Mouse (Mus musculus) liver, embryonic 12.5 days (tissue): ENCODE measurements around the gene Syt7. TPM values are rescaled to one million over a fixed set of nuclear protein-coding genes. Genes with fewer than 3 reads are reported as not detected.

ENCODE experiments used
- ATAC-seq: fragments of 200-750 bp; cut with Nextera tagmentation; 2 replicates; pipeline ENCODE4 v1.8.0; 2017; ENCODE audit warnings: moderate number of reproducible peaks, mild to moderate bottlenecking, moderate library complexity
- H3K27ac ChIP-seq: fragments of 300-500 bp; sonication (generic); 2 replicates; pipeline ENCODE4 v1.5.1; 2016; ENCODE audit warnings: mild to moderate bottlenecking
- H3K27me3 ChIP-seq: fragments of 300-500 bp; sonication (generic); replicated peaks from 2 replicates; pipeline ENCODE4 v1.6.1; 2016; ENCODE audit warnings: mild to moderate bottlenecking, moderate library complexity
- H3K36me3 ChIP-seq: fragments of 300-500 bp; sonication (generic); 2 replicates; pipeline ENCODE4 v1.6.1; 2016; ENCODE audit warnings: mild to moderate bottlenecking, moderate library complexity
- H3K4me1 ChIP-seq: fragments of 300-500 bp; sonication (generic); 2 replicates; pipeline ENCODE4 v1.6.1; 2016
- H3K4me2 ChIP-seq: fragments of 300-500 bp; sonication (generic); 2 replicates; pipeline ENCODE4 v1.6.1; 2016; ENCODE audit warnings: mild to moderate bottlenecking, moderate library complexity
- H3K4me3 ChIP-seq: fragments of 300-500 bp; sonication (generic); 2 replicates; pipeline ENCODE4 v1.5.1; 2016; ENCODE audit warnings: mild to moderate bottlenecking, moderate library complexity
- H3K9ac ChIP-seq: fragments of 300-500 bp; sonication (generic); 2 replicates; pipeline ENCODE4 v1.6.1; 2016; ENCODE audit warnings: mild to moderate bottlenecking, moderate library complexity
- H3K9me3 ChIP-seq: fragments of 300-500 bp; sonication (generic); replicated peaks from 2 replicates; pipeline ENCODE4 v1.6.1; 2016; ENCODE audit warnings: mild to moderate bottlenecking, moderate library complexity
- WGBS: fragments of 180-500 bp; shearing (Covaris S2); methylation state at CpG from one replicate; pipeline ENCODE4 v1.1.7; 2016; ENCODE audit not compliant: insufficient replicate concordance; 5-methylcytosine and 5-hydroxymethylcytosine counted together
- polyA plus RNA-seq: library from polyadenylated mRNA; unstranded; fragments of >200 nt; fragmentation: Nextera tagmentation; extraction: Ambion mirVana; gene quantifications from 2 replicates; pipeline ENCODE4 v1.2.1, GENCODE M21; 2016

Gene Syt7
- polyA plus RNA-seq, 1 experiment from 2014 or later: 0.91 TPM

DNA sequence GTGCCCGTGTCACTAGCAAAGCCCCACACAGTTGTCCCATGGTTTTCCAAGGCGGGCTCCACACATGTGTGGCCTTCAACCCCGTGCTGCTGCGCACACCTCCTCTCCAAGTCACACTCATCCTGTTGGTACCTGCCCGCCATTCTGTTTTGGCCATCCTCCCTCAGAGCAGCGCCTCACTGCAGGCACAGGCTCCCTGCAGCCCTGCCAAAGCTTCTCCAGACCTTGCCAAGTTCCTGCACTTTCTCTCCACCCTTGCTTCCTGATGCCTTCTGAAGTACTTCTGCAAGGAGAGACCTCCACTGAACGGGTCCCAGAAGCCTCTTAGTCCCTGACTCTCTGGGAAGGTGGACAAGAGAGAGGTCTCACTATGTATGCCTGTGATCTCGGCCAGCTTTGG, 40.5 kb downstream of the Syt7 start:
- Histone ChIP-seq H3K36me3 (no peaks in the 10 kb centered on the region), H3K4me2 (no peak overlapping the region), H3K9ac (no peak overlapping the region), H3K4me1 (peaks cover 26% of the 10 kb centered on the region), H3K4me3 (no peak overlapping the region), H3K27me3 (peaks cover 61% of the 10 kb centered on the region), H3K27ac (no peak overlapping the region), H3K9me3 (no peaks in the 10 kb centered on the region)
- no peak for ATAC-seq
- WGBS: 62% methylated on average over 8 of the region's 8 CpGs

DNA sequence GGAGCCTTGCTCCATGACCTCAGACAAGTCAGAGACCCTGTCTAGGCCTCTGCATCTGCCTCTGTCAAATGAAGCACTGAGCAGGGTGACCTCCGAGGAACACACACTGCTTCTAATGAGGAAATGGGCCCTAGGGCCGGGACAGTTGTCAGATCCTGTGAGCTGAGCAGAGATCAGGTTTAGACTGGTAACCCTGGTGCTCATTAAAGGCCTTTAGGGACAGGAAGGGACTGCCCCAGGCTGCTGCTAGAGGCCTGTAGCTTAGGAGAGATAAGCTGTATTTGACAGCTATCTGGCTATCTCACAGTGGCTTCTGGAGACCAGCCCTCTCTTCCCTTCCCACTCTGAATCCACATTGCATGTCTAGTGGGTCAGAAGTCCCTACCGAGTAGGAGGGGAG, 42.5 kb downstream of the Syt7 start:
- H3K27me3 ChIP-seq: peaks cover 52% of the 10 kb centered on the region
- peak overlapping the region; percentile 14; the same call in 1 of the 2 replicates for H3K4me2 ChIP-seq
- no peaks in the 10 kb centered on the region for H3K36me3 ChIP-seq
- H3K9ac ChIP-seq: no peak overlapping the region
- peak; percentile 78 for ATAC-seq
- 13% methylated on average over 3 of the region's 3 CpGs for WGBS
- H3K4me1 ChIP-seq: peaks cover 31% of the 10 kb centered on the region
- no peak overlapping the region for H3K4me3 ChIP-seq
- no peaks in the 10 kb centered on the region for H3K9me3 ChIP-seq
- no peak overlapping the region for H3K27ac ChIP-seq

DNA sequence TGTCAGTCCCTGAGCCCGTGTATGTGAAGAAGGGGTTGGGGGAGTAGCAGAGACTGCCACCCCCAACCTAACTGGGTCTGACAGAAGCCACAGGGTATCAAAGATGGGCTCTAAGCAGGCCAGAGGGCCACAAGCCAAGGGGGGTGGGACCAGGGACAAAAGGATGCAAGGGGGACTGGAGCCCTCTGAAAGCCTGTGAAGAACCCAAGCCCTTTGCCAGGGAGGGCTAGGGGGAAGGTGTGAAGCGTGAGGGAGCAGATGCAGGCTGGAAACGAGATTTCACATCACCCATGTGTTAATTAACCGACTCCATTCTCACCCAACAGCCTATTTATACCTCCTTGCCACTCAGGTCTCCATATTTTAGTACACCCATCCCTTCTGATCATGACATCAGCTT, 43.0 kb downstream of the Syt7 start:
- peak overlapping the region; percentile 14; the same call in 1 of the 2 replicates for H3K4me2 ChIP-seq

DNA sequence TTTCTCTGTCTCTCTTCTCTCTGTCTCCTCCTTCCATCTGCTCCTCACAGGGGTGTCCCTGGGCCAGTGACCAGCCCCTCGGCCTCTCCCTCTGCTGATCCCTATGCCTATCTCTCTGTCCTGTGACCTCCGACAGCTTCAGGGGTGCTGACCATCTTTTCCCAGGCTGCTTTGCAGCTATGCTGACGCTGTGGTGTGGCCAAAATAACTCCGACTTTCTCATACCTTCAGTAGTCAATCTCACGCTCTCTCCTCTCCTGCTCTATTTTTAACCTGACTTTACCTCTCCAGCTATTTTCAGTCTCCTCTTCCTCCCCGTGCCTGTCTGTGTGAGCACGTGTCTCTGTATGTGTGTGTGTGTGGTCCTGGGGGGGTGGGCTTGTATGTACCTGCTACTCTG, 44.3 kb downstream of the Syt7 start:
- no peak overlapping the region for H3K27ac ChIP-seq
- no peak overlapping the region for H3K4me2 ChIP-seq
- peaks cover 31% of the 10 kb centered on the region for H3K4me1 ChIP-seq
- H3K9ac ChIP-seq: no peak overlapping the region
- 55% methylated on average over 7 of the region's 7 CpGs for WGBS
- no peaks in the 10 kb centered on the region for H3K36me3 ChIP-seq
- ATAC-seq: no peak
- H3K9me3 ChIP-seq: no peaks in the 10 kb centered on the region
- peaks cover 34% of the 10 kb centered on the region for H3K27me3 ChIP-seq
- no peak overlapping the region for H3K4me3 ChIP-seq

More for the DNA sequence above, 43.0 kb downstream of the Syt7 start:
- peaks cover 31% of the 10 kb centered on the region for H3K4me1 ChIP-seq
- H3K9ac ChIP-seq: no peak overlapping the region
- peaks cover 47% of the 10 kb centered on the region for H3K27me3 ChIP-seq
- 37% methylated on average over 4 of the region's 4 CpGs for WGBS
- H3K27ac ChIP-seq: no peak overlapping the region
- no peaks in the 10 kb centered on the region for H3K36me3 ChIP-seq
- ATAC-seq: no peak
- H3K4me3 ChIP-seq: no peak overlapping the region
- H3K9me3 ChIP-seq: no peaks in the 10 kb centered on the region

DNA sequence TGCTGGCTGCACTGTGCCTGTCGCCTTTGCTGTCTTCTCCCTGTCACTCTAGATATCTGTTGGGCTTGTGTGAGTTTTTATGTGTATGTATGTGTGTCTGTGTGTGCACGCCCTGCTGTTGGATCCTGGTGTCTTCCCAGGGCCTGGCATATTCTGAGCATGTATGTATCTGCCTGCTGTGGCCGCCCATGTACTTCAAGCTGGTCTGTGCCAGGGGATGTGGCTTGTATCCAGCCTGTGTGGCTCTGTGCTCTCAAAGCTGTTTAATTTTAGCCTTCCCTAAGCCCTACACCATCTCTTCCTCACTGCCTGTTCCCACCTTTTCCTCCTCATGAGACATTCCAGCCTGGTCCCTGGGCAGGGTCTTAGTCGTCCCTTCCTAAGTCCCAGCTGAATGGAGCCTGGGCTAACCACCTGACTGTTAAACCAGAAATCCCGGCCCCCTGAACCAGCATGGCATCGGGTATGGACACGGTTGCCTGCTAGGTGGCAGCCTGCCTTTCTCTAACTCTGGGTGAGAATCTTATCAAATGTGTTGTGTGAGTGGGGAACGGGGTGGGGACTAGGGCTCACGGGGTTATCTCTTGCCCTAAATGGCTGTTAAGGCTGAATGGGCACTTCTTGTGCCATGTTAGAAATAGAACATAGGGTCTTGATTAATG, 45.1 kb downstream of the Syt7 start:
- no peak overlapping the region for H3K4me3 ChIP-seq

DNA sequence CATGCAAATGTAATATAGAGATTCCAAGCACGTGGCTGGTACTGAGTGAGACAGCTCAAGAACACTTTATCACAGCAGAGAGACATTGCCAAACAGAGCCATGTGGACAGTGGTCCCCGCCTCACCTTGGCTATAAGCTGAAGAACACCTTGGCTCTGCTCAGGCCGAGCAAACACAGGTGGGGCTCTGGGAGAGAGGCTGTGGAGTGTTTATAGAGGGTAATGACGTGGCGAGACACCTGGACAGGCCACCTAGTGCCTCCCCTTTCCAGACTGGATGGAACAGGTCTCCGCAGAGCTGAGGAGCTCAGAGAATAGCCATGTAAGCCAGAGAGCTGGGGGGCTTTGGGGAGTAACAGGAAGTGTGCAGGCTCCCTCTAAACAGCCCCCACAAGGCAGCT, 46.0 kb downstream of the Syt7 start:
- no peak overlapping the region for H3K4me2 ChIP-seq
- H3K27ac ChIP-seq: no peak overlapping the region
- no peak overlapping the region for H3K9ac ChIP-seq
- H3K27me3 ChIP-seq: peaks cover 43% of the 10 kb centered on the region
- 57% methylated on average over 6 of the region's 6 CpGs for WGBS
- no peaks in the 10 kb centered on the region for H3K36me3 ChIP-seq
- no peak overlapping the region for H3K4me3 ChIP-seq
- no peak for ATAC-seq
- no peaks in the 10 kb centered on the region for H3K9me3 ChIP-seq
- H3K4me1 ChIP-seq: peaks cover 31% of the 10 kb centered on the region

More for the DNA sequence above, 45.1 kb downstream of the Syt7 start:
- no peak for ATAC-seq
- H3K27me3 ChIP-seq: peaks cover 36% of the 10 kb centered on the region
- H3K36me3 ChIP-seq: no peaks in the 10 kb centered on the region
- no peak overlapping the region for H3K9ac ChIP-seq
- no peaks in the 10 kb centered on the region for H3K9me3 ChIP-seq
- peaks cover 31% of the 10 kb centered on the region for H3K4me1 ChIP-seq
- no peak overlapping the region for H3K27ac ChIP-seq
- no peak overlapping the region for H3K4me2 ChIP-seq
- 43% methylated on average over 9 of the region's 9 CpGs for WGBS

DNA sequence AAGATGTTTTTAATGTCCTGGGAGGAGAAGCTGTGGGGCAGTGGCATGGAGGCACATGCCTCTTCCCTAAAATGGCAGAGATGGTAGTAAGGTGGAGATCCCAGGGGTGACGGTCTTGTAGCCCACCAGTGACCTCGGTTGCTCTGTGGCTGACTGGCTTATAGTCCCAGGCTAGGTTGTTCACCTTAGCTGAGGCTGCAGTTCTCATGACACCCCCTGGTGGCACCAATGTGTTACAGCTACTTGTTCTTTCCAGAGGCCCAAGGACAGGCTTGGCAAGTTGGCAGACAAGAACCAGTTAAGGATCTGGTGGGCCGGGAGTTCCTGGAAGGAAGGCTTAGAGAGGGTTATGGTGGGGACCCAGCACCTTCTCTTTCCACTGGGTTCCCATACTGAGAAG, 47.0 kb downstream of the Syt7 start:
- WGBS: 25% methylated on average over 3 of the region's 3 CpGs
- H3K27me3 ChIP-seq: peaks cover 41% of the 10 kb centered on the region
- no peak overlapping the region for H3K4me2 ChIP-seq
- H3K4me3 ChIP-seq: no peak overlapping the region
- H3K4me1 ChIP-seq: peaks cover 25% of the 10 kb centered on the region
- no peaks in the 10 kb centered on the region for H3K36me3 ChIP-seq
- no peaks in the 10 kb centered on the region for H3K9me3 ChIP-seq
- H3K27ac ChIP-seq: no peak overlapping the region
- no peak for ATAC-seq
- H3K9ac ChIP-seq: no peak overlapping the region

DNA sequence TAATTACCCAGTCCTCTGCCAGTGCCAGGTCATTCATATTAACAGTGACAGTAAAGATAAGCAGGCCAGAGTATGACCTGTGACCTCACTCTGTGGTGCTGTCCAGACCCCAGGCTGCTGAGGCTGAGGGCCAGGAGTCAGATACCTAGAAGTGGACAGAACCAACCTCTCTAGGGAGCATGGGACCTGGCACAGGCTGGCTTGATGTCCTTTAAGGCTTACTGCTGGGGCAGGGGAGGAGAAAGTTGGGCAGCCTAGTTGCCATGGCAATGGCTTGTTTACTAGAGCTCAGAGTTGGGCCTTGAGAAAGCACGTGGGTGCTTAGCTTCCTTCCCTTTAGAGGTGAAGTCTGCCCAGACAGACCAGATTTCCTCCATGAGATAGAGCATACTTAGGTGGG, 47.8 kb downstream of the Syt7 start:
- no peak overlapping the region for H3K4me2 ChIP-seq
- peaks cover 17% of the 10 kb centered on the region for H3K4me1 ChIP-seq
- H3K27me3 ChIP-seq: peaks cover 43% of the 10 kb centered on the region
- no peaks in the 10 kb centered on the region for H3K9me3 ChIP-seq
- no peak overlapping the region for H3K9ac ChIP-seq
- H3K4me3 ChIP-seq: no peak overlapping the region
- H3K27ac ChIP-seq: no peak overlapping the region
- 19% methylated on average over 1 of the region's 1 CpGs for WGBS
- ATAC-seq: no peak
- H3K36me3 ChIP-seq: no peaks in the 10 kb centered on the region

DNA sequence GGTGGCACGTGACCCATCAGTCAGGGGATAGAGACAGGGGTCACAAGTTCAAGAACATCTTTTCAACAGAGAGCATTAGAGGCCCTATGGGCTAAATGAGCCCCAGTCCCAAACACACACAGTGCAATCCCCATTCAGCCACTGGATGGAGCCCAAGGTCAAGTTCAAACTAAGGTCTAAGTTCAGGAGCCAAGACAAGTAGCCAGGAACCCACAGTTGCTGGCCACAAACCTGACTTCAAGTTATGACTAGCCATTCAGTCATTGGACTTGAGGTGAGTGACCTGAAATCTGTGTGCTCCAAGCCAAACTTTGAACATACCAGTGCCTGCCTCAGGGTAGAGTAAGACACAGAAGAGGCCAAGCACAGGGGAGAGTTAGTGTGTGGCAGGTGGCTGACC, 48.6 kb downstream of the Syt7 start:
- H3K4me3 ChIP-seq: no peak overlapping the region
- no peaks in the 10 kb centered on the region for H3K36me3 ChIP-seq
- H3K4me1 ChIP-seq: peaks cover 10% of the 10 kb centered on the region
- H3K4me2 ChIP-seq: no peak overlapping the region
- H3K9me3 ChIP-seq: no peaks in the 10 kb centered on the region
- no peak for ATAC-seq
- H3K9ac ChIP-seq: no peak overlapping the region
- H3K27me3 ChIP-seq: peaks cover 47% of the 10 kb centered on the region
- 10% methylated on average over 1 of the region's 1 CpGs for WGBS
- no peak overlapping the region for H3K27ac ChIP-seq

DNA sequence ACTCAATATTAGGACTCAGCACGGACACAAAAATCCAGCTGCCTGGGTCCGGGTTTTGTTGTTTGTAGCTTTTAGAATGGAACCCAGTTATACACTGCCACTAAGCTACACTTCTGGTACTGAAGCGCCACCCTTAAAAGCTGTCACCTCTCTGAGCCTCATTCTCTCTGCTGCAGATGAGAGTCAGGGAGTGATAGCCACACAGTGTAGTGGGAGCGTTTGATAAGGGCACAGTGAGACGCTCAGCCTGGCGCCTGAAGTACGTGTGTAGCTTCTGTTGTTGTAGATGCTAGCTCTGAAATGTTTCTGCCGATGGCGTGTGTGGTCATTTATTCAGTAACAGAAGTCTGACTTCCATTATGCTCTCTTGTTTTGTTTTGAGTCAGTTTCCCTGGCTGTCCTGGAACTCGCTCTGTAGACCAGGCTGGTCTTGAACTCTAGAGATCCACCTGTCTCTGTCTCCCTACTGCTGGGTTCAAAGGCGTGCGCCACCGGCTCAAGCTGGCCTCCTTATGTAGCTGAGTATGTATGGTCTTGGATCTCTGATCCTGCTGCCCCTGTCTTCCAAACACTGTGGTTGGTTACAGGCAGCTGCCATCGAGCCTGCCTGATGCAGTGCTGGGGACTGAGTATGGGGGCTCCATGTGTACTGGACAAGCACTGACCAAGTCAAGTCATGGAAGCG, 55.9 kb downstream of the Syt7 start:
- peak overlapping the region; percentile 79 for H3K27ac ChIP-seq
- 0 out of 2 replicates have a peak, but pooled peaks cover 3% of the 10 kb centered on the region for H3K9me3 ChIP-seq
- peaks cover 23% of the 10 kb centered on the region for H3K4me1 ChIP-seq
- peak; percentile 97 for ATAC-seq
- 0 out of 2 replicates have a peak, but pooled peaks cover 2% of the 10 kb centered on the region for H3K36me3 ChIP-seq
- WGBS: 52% methylated on average over 15 of the region's 15 CpGs
- peak overlapping the region; percentile 46 for H3K4me2 ChIP-seq
- H3K4me3 ChIP-seq: no peak overlapping the region
- no peak overlapping the region; the same call in 1 of the 2 replicates for H3K9ac ChIP-seq
- H3K27me3 ChIP-seq: peaks cover 22% of the 10 kb centered on the region

DNA sequence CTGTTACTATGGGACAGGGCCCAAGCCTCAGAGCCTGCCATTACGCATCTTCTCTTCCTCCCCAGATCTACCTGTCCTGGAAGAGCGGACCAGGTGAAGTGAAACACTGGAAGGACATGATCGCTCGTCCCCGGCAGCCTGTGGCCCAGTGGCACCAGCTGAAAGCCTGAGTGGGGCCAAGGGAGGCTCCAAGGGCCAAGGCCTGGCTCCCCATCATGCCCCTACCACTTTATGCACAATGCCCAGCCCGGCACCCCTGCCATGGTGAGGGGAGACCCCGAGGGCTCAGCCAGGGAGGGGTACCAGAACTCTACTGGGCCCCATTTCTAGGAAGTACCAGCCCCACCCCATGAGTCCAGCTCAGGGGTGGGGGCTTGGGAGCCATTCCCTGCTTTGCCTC, 59.4 kb downstream of the Syt7 start:
- no peak overlapping the region for H3K9ac ChIP-seq
- H3K36me3 ChIP-seq: 0 out of 2 replicates have a peak, but pooled peaks cover 2% of the 10 kb centered on the region
- no peak for ATAC-seq
- H3K27ac ChIP-seq: no peak overlapping the region
- H3K27me3 ChIP-seq: peaks cover 29% of the 10 kb centered on the region
- H3K4me2 ChIP-seq: no peak overlapping the region
- 77% methylated on average over 7 of the region's 7 CpGs for WGBS
- no peak overlapping the region for H3K4me3 ChIP-seq
- H3K9me3 ChIP-seq: 0 out of 2 replicates have a peak, but pooled peaks cover 3% of the 10 kb centered on the region
- peaks cover 23% of the 10 kb centered on the region for H3K4me1 ChIP-seq

DNA sequence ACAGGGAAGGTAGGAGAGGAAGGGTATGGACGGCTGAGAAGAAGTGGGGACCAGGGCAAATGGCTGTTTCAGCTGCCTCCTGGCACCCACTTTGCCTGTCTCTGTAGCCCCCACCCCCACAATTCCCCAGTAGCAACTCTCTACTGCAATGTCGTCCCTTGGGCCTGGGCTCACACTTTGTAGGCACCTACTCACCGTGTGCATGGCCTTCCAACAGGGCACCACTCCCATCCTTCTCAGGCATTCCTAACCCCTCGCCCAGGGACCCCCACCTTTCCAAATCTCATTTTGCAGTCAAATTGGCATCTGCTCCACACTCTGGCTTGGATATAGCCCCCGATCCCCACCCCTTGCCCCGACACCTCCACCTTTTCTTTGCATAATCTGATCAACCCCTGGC, 60.3 kb downstream of the Syt7 start:
- no peak overlapping the region for H3K27ac ChIP-seq
- 0 out of 2 replicates have a peak, but pooled peaks cover 2% of the 10 kb centered on the region for H3K36me3 ChIP-seq
- H3K27me3 ChIP-seq: peaks cover 38% of the 10 kb centered on the region
- H3K4me3 ChIP-seq: no peak overlapping the region
- no peak overlapping the region for H3K9ac ChIP-seq
- peaks cover 15% of the 10 kb centered on the region for H3K4me1 ChIP-seq
- 0 out of 2 replicates have a peak, but pooled peaks cover 3% of the 10 kb centered on the region for H3K9me3 ChIP-seq
- ATAC-seq: no peak
- no peak overlapping the region for H3K4me2 ChIP-seq
- 46% methylated on average over 6 of the region's 6 CpGs for WGBS
